Mouse (Mus musculus): Measurements from ENCODE around the gene Ptger4.

Gene Ptger4

GRCm38 (mm10) chr15:5243959-5244905 is at the start of gene Ptger4:
Gene Ptger4, minus strand, starts transcription at chr15:5244187.
- DNase-seq (ENCODE audit: low read depth): no peak

GRCm38 (mm10) chr15:5288412-5288811 is 44.4 kb upstream of the Ptger4 start:
- DNase-seq (ENCODE audit: low read depth): peak; percentile 18

GRCm38 (mm10) chr15:5287072-5287471 is 43.1 kb upstream of the Ptger4 start:
- DNase-seq (ENCODE audit: low read depth): no peak

DNA sequence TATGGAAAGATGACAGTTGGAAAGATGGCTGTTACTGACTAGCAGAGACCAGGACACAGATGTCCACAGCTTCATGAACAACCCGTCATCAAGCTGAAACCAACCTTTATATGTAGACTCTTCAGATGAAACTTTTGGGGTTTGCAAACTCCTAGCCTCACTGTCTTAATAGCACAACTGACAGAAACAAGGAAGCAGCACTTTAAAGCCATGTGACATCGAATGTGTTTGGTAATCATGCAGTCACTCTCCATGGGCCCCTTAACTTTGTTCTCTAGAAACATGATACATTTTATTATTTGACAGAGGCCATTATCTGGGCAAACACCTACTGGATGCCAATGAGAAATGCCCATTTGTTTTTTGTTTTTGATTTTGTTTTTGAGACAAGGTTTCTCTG is 37.3 kb upstream of the Ptger4 start:
- DNase-seq (ENCODE audit: low read depth): no peak

DNA sequence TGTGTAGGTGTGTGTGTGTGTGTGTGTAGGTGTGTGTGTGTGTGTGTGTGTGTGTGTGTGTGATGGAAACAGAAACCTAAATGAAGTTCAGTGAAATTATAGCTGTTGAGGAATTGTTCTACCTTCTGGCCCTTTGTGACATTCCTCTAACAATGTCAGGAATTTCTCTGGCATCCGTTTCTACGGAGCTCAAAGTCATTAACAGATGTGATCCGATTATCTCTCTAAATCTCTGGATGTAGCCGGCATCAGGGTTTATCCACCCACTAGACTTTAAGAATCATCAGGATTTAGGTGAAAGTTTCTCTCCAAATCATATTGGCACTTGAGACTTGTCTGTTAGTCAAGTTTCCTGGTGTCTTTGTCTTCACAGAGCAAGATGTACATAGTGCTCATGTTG is 35.8 kb upstream of the Ptger4 start:
- no peak for DNase-seq (ENCODE audit: low read depth)

DNA sequence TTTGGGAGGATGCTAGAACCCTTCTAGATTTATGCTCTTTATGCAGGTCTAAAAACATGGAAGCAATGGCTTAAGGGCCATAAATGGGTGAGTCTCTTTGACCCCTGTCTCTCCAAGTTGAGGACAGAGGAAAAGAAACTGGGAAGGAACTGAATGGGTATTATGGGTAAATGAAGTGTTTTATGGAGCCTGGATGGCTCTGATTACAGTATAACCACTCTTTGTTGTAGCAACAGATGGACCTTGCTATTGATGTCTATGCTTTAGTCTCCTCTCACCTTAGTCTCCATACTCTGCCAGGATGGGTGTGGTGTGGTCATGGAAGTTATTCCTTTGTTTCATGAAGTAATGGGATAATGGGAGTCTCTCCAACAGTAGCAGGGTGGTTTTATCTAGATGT is 34.5 kb upstream of the Ptger4 start:
- no peak for DNase-seq (ENCODE audit: low read depth)

- no peak for DNase-seq (ENCODE audit: low read depth)
Measured at GRCm38 (mm10) chr15:5273981-5274380, 30.0 kb upstream of the Ptger4 start.

DNA sequence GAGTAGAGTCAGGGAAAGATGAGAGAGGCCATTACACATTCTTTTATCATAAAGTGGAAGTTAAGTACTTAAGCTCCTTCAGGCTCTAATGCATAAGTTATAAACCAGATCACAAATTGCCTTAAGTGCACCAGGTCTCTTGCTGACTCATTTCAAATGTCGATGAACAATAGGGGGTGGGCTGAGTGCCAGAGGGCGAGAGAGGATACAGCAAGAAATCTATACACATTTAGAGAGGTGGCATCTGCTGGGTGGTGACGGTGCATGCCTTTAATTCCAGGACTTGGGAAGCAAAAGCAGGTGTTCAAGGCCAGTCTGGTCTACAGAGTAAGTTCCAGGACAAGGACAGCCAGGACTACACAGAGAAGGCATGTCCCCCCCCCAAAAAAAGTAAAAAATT is 22.1 kb upstream of the Ptger4 start:
- no peak for DNase-seq (ENCODE audit: low read depth)

GRCm38 (mm10) chr15:5262874-5263504 is 19.0 kb upstream of the Ptger4 start:
- no peak for DNase-seq (ENCODE audit: low read depth)

DNA sequence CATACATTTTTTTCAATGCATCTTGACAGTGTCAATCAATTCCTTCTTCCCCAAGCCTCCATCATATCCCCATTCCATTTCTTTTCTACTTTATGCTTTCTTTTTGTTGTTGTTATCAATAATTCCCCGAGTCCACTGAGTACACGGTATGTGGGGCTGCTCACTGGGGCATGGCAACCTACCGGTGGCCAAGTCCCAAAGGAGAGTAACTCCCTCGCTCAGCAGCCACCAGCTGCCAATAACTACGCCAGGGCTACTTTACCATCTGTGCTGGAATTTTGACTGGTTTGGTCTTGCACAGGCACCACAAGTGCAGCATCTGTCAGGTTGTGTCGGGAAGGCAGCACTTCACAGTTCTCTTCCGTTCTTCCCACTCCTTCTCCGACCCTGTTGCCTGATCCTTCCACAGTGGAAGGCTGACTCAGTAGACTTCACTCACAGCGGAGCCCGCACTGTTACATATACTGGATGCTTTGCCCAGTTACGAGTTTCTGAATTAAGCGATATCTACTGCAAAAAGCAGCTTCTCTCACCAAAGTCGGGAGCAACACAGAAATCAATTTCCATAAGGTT is 18.2 kb upstream of the Ptger4 start:
- DNase-seq (ENCODE audit: low read depth): no peak

- DNase-seq (ENCODE audit: low read depth): no peak
Measured at GRCm38 (mm10) chr15:5261004-5261403, 17.0 kb upstream of the Ptger4 start.

GRCm38 (mm10) chr15:5260183-5260582 is 16.2 kb upstream of the Ptger4 start:
- DNase-seq (ENCODE audit: low read depth): no peak

GRCm38 (mm10) chr15:5250182-5250581 is 6.2 kb upstream of the Ptger4 start:
- peak; percentile 46 for DNase-seq (ENCODE audit: low read depth)

DNA sequence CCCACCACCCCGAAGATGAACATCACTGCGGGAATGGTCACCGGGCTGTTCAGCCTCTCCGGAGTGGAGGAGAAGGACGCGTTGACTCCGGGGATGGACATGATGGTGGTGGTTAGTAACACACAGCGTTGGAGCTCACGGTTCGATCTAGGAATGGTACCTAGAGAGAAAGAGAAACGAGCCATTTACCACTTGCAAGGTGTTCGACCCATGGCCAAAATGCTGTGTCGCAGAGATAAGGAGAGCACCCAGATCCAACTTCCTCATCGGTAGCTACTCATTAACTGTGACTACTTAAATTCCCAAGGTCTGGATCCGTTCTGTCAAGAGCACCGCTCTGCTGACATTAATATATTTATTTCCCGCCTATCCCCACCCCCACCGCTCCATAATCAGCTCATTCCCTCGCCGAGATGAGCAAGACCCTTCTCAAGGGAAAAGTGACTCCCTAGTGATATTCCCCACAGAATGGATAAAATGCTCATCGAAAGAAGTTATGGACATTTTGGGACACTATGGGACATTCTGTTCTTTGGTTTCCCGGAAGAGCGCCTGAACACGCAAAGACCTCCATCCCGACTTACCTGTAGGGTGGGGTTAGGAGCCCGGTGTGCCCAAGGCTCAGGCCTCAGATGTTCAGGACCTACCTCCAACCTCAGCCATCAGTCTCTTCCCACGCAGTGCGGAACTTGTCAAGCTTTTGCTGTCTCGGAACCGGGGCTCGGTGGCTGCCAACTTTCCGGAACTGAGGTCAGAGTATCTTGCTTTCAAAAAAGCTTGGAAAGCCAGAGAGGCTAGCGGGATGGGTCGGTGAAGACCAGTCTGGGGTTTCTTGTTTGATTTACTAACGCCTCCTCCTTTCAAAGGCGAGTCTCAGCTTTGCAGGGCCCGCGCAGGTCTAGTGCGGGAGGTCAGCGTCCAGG is 690 bp downstream of the Ptger4 start:
- DNase-seq (ENCODE audit: low read depth): no peak

GRCm38 (mm10) chr15:5242241-5243035 is 1.5 kb downstream of the Ptger4 start:
- no peak for DNase-seq (ENCODE audit: low read depth)

- no peak for DNase-seq (ENCODE audit: low read depth)
Measured at GRCm38 (mm10) chr15:5241304-5242201, 2.4 kb downstream of the Ptger4 start.

- no peak for DNase-seq (ENCODE audit: low read depth)
Measured at GRCm38 (mm10) chr15:5240360-5240759, 3.6 kb downstream of the Ptger4 start.

DNA sequence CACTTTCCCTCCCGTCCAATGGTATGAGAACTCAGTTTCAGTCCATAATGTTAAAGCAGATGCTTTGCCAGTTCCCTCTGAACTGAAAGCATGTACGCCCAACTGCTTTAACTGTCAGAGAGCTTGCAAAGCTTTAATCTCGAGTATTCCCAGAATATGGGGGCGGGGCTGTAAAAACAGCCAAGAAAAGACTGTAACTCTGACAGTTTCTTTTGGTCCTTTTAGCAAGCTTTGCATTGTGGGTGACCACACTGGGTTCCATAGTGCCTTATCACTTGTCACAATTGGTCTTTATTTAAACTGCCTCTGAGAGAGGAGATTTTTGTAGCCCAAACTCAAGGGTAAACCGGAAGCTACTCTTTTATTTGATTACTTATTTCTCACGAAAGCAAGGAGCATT is 4.1 kb downstream of the Ptger4 start:
- peak; percentile 21 for DNase-seq (ENCODE audit: low read depth)

- no peak for DNase-seq (ENCODE audit: low read depth)
Measured at GRCm38 (mm10) chr15:5239361-5239760, 4.6 kb downstream of the Ptger4 start.

DNA sequence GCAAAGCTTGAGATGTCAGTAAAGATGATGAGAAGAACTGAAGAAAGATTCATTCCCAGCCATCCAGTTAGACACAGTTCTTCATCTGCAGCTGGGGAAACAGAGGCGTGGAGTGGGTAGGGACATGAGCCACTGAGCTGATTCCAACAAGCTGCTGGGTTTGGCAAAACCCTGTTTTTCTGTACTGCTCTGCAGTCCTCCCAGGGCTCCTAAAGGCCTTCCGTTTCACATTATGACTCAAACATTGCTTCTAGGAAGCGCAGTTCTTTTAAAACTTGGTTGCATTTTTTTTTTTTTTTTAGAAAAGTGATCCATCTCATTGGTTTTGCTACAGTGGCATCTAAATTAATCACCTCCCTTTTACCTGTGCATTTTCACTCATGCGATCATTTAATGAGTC is 5.4 kb downstream of the Ptger4 start:
- DNase-seq (ENCODE audit: low read depth): no peak
